28 mouse cellular contexts compared by ENCODE assay signal in the genomic region with DNA sequence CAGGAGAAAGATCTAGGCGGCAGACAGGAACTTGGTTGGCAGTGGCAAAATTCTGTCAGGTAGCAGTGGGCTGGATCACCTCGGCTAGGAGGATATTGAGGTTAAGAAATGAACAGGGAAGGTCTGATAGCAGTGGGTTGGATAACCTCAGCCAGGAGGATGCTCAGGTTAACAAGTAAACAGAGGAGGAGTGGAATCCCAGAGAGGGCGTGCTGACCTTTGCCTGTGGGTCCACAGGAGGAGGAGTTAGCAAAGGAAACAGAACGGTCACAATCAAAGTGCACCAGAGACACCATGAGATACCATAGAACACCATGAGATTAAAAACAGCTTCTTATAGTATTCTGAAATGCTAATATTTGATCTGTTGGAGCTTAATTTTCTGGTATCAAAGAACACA. TPM values are rescaled to one million over a fixed set of nuclear protein-coding genes. Genes with fewer than 3 reads are reported as not detected.
DNase-seq lines count a peak whose midpoint lies in the region; ATAC-seq and TF ChIP-seq lines count a peak whose summit lies in the region.
"Had no signal": no experiment of that assay in that cellular context is flagged by ENCODE, and none has a peak within 500 bp of the region (broad histone marks: within the 10 kb centered on the region; RNA-seq: fewer than 3 reads in every experiment).

No protein-coding gene starts in this region.

- intact Hi-C loops in left cerebral cortex, postnatal 36 days (cut with DNase I): no loop called here

- no peaks in the 10 kb centered on the region for H3K9me3 ChIP-seq in heart, embryonic 10.5 days
- no peaks in the 10 kb centered on the region for H3K9me3 ChIP-seq in liver, embryonic 12.5 days (replicated peaks)
- H3K9me3 ChIP-seq: embryonic facial prominence, embryonic 15.5 days; heart, embryonic 12.5 days; hindbrain, embryonic 10.5 days; lung, embryonic 15.5 days; neural tube, embryonic 13.5 days had no signal

- DNase-seq in heart, adult 11 months: peak; percentile 29
- no peak for DNase-seq in heart, embryonic 10.5 days (ENCODE audit: low spot score)
- DNase-seq in kidney, adult 2 months: peak; percentile 88
- DNase-seq in kidney, postnatal 10 days: peak; percentile 40
- DNase-seq in left cerebral cortex, postnatal 36 days (ENCODE audit: low spot score in 2 of 2): no peak
- no peak for DNase-seq in lung, postnatal 14 days
- DNase-seq: cerebellum, adult 9-10 months; gastrocnemius, postnatal 10 days; heart, postnatal 10 days; lung, postnatal 4 days; retina, postnatal 1 day; right cerebral cortex, postnatal 25 days; spleen, adult 18-20 months; thymus, postnatal 25 days had no signal

- peak; percentile 66 for ATAC-seq in liver, embryonic 12.5 days
- ATAC-seq in erythroid progenitor cell, adult 5-6 weeks (replicated peaks; ENCODE audit: low FRiP score, poor library complexity, severe bottlenecking): no peak
- ATAC-seq: forebrain, embryonic 16.5 days; hindbrain, postnatal 0 days; midbrain, embryonic 16.5 days had no signal

- no peak overlapping the region for H3K4me3 ChIP-seq in heart, embryonic 10.5 days
- H3K4me3 ChIP-seq in kidney, adult 2 months (ENCODE audit: insufficient read depth, low read depth, low read length): no peak overlapping the region
- no peak overlapping the region for H3K4me3 ChIP-seq in liver, embryonic 12.5 days
- H3K4me3 ChIP-seq: embryonic facial prominence, embryonic 15.5 days; heart, embryonic 12.5 days; hindbrain, embryonic 10.5 days; lung, embryonic 15.5 days; myocyte; neural tube, embryonic 13.5 days had no signal

- TF ChIP-seq CTCF in kidney, adult 2 months (conservative IDR thresholded peaks at IDR 0.05; ENCODE audit: insufficient read depth, insufficient read length, low read depth, low read length): no peak

- H3K36me3 ChIP-seq in heart, embryonic 10.5 days: no peaks in the 10 kb centered on the region
- no peaks in the 10 kb centered on the region for H3K36me3 ChIP-seq in kidney, adult 2 months (ENCODE audit: control insufficient read depth, insufficient read depth, low read length)
- no peaks in the 10 kb centered on the region for H3K36me3 ChIP-seq in liver, embryonic 12.5 days
- H3K36me3 ChIP-seq: embryonic facial prominence, embryonic 15.5 days; heart, embryonic 12.5 days; hindbrain, embryonic 10.5 days; lung, embryonic 15.5 days; neural tube, embryonic 13.5 days had no signal

- no peak overlapping the region for H3K9ac ChIP-seq in liver, embryonic 12.5 days
- H3K9ac ChIP-seq: embryonic facial prominence, embryonic 15.5 days; heart, embryonic 12.5 days; lung, embryonic 15.5 days; neural tube, embryonic 13.5 days had no signal

- no peak for TF ChIP-seq POLR2A in kidney, adult 2 months (IDR thresholded peaks at IDR 0.05; ENCODE audit: low read depth, low read length)

- WGBS in heart, embryonic 10.5 days: 66% methylated on average over 4 of the region's 4 CpGs
- WGBS in kidney, adult 2 months: 44% methylated on average over 4 of the region's 4 CpGs
- 45% methylated on average over 4 of the region's 4 CpGs for WGBS in liver, embryonic 12.5 days (ENCODE audit: insufficient replicate concordance)

- no peaks in the 10 kb centered on the region for H3K27me3 ChIP-seq in heart, embryonic 10.5 days (ENCODE audit: insufficient read depth, poor library complexity, severe bottlenecking)
- no peaks in the 10 kb centered on the region for H3K27me3 ChIP-seq in kidney, adult 2 months (replicated peaks; ENCODE audit: control insufficient read depth, insufficient read depth, low read length)
- no peaks in the 10 kb centered on the region for H3K27me3 ChIP-seq in liver, embryonic 12.5 days (replicated peaks)
- H3K27me3 ChIP-seq: embryonic facial prominence, embryonic 15.5 days; heart, embryonic 12.5 days; lung, embryonic 15.5 days; neural tube, embryonic 13.5 days had no signal

- no peak overlapping the region for H3K4me2 ChIP-seq in liver, embryonic 12.5 days
- H3K4me2 ChIP-seq: embryonic facial prominence, embryonic 15.5 days; heart, embryonic 12.5 days; lung, embryonic 15.5 days; neural tube, embryonic 13.5 days had no signal

- no peak overlapping the region for H3K27ac ChIP-seq in heart, embryonic 10.5 days
- no peak overlapping the region for H3K27ac ChIP-seq in kidney, adult 2 months (ENCODE audit: insufficient read depth, low read depth, low read length)
- no peak overlapping the region for H3K27ac ChIP-seq in liver, embryonic 12.5 days
- H3K27ac ChIP-seq: embryonic facial prominence, embryonic 15.5 days; hindbrain, embryonic 10.5 days; hindbrain, postnatal 0 days; lung, embryonic 15.5 days; neural tube, embryonic 13.5 days had no signal

- H3K4me1 ChIP-seq in heart, embryonic 10.5 days: no peaks in the 10 kb centered on the region
- peaks cover 22% of the 10 kb centered on the region for H3K4me1 ChIP-seq in kidney, adult 2 months (ENCODE audit: control insufficient read depth, insufficient read depth, low read length)
- no peaks in the 10 kb centered on the region for H3K4me1 ChIP-seq in liver, embryonic 12.5 days
- H3K4me1 ChIP-seq: embryonic facial prominence, embryonic 15.5 days; heart, embryonic 12.5 days; hindbrain, embryonic 10.5 days; lung, embryonic 15.5 days; neural tube, embryonic 13.5 days had no signal

RNA-seq across cellular contexts. Expression of gene Dcdc2a, which starts 38.6 kb away (rescaled TPM):
- polyA plus RNA-seq in heart, embryonic 10.5 days (2016; fragmentation: Nextera tagmentation; extraction: Ambion mirVana): 0.75 and 0.83 TPM in 2 replicates
- 1.4 and 1.6 TPM in 2 replicates for polyA plus RNA-seq in kidney, adult 2 months (2012; rRNA removed)
- polyA plus RNA-seq in liver, embryonic 12.5 days (2016; fragmentation: Nextera tagmentation; extraction: Ambion mirVana): 0.13 and 0.15 TPM in 2 replicates
- total RNA-seq in erythroid progenitor cell, adult 5-6 weeks (2015; ENCODE audit: low replicate concordance): not detected in 2 replicates
- total RNA-seq in erythroid progenitor cell, adult 5-6 weeks (2017; ENCODE audit: low replicate concordance): not detected in 2 replicates
- total RNA-seq in left cerebral cortex, postnatal 36 days (2021): 1 to 10 TPM; 6.3 TPM
- total RNA-seq: common myeloid progenitor, adult 5-6 weeks; granulocyte monocyte progenitor cell, adult 5-6 weeks; megakaryocyte-erythroid progenitor cell, adult 5-6 weeks had no signal

Comparison
In these comparisons a context has a peak if more than half of its experiments do, and no peak if none do; other contexts are left out.
1. DNase-seq: peak in heart, adult 11 months (single experiment), kidney, adult 2 months (single experiment) and kidney, postnatal 10 days (single experiment); none in heart, embryonic 10.5 days (single experiment), left cerebral cortex, postnatal 36 days (0 of 2) and lung, postnatal 14 days (single experiment).